Mouse (Mus musculus): ENCODE data around the gene Osbpl6. TPM values are rescaled to one million over a fixed set of nuclear protein-coding genes. Genes with fewer than 3 reads are reported as not detected.

Osbpl6 gene
- polyA plus RNA-seq, 1 experiment, result 7.1 TPM

DNA sequence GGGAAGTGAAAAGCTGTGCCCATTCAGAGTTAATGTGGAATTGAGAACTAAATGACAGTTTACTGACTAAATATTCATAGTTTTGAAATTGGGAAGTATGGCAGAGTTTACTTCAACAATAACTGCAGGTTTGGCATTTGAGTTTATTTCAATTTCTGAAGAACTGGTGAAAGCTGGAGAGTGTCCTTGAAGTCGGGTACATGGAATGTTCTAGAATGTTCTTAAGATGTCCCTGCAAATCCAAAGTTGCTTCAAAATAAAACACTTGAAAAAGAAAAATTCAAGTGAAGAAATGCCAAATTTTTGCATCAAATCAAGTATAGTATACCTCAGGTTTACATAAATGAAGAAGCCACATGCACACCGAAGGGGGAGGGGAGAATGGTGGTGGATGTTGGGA is 98.7 kb downstream of the Osbpl6 start:
- Histone ChIP-seq H3K36me3 (ENCODE audit: control insufficient read depth, insufficient read depth, low read length) (no peaks in the 10 kb centered on the region), H3K4me3 (ENCODE audit: control insufficient read depth, insufficient read depth, low read length) (no peak overlapping the region), H3K4me1 (replicated peaks; ENCODE audit: control insufficient read depth, insufficient read depth, low read length) (no peaks in the 10 kb centered on the region), H3K27ac (ENCODE audit: control insufficient read depth, insufficient read depth, low read length) (no peak overlapping the region), H3K27me3 (ENCODE audit: control insufficient read depth, insufficient read depth, low read length) (no peaks in the 10 kb centered on the region)
- DNase-seq, result no peak
- TF ChIP-seq CTCF (IDR thresholded peaks at IDR 0.05; ENCODE audit: borderline replicate concordance, control insufficient read depth, extremely low read depth, insufficient read depth, low read length, poor library complexity), result no peak
- TF ChIP-seq POLR2A (IDR thresholded peaks at IDR 0.05; ENCODE audit: control insufficient read depth, extremely low read depth, insufficient read depth, low read length, poor library complexity), result no peak
- 88% methylated on average over 2 of the region's 2 CpGs for WGBS

DNA sequence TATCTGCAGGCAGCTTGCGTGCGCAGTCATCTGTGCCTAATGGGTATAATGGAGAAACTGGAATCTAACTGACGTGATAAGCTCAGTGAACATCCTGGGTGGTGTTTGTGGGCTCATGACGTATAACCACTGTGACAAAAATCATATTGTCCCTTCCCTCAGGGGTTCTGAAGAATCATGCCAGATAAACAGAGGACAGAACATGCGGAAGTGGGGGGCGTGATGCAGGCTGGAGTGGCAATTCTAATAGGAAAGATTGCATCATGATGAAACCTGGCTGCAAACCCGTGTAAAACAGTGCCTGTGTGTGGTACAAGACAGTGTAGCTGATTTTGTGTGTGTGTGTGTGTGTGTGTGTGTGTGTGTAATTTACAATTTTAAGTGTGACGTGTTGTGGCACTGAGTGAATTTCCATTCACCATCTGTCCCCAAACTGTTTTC is 105.0 kb downstream of the Osbpl6 start:
- Histone ChIP-seq H3K27ac (ENCODE audit: control insufficient read depth, insufficient read depth, low read length) (no peak overlapping the region), H3K4me3 (ENCODE audit: control insufficient read depth, insufficient read depth, low read length) (no peak overlapping the region), H3K4me1 (replicated peaks; ENCODE audit: control insufficient read depth, insufficient read depth, low read length) (no peaks in the 10 kb centered on the region), H3K27me3 (ENCODE audit: control insufficient read depth, insufficient read depth, low read length) (no peaks in the 10 kb centered on the region), H3K36me3 (ENCODE audit: control insufficient read depth, insufficient read depth, low read length) (no peaks in the 10 kb centered on the region)
- no peak for DNase-seq
- TF ChIP-seq CTCF (IDR thresholded peaks at IDR 0.05; ENCODE audit: borderline replicate concordance, control insufficient read depth, extremely low read depth, insufficient read depth, low read length, poor library complexity) (no peak), POLR2A (IDR thresholded peaks at IDR 0.05; ENCODE audit: control insufficient read depth, extremely low read depth, insufficient read depth, low read length, poor library complexity) (no peak)
- WGBS, result 90% methylated on average over 8 of the region's 8 CpGs

- TF ChIP-seq POLR2A (IDR thresholded peaks at IDR 0.05; ENCODE audit: control insufficient read depth, extremely low read depth, insufficient read depth, low read length, poor library complexity) (no peak), CTCF (IDR thresholded peaks at IDR 0.05; ENCODE audit: borderline replicate concordance, control insufficient read depth, extremely low read depth, insufficient read depth, low read length, poor library complexity) (no peak)
- Histone ChIP-seq H3K4me1 (replicated peaks; ENCODE audit: control insufficient read depth, insufficient read depth, low read length) (no peaks in the 10 kb centered on the region), H3K27ac (ENCODE audit: control insufficient read depth, insufficient read depth, low read length) (no peak overlapping the region), H3K27me3 (ENCODE audit: control insufficient read depth, insufficient read depth, low read length) (no peaks in the 10 kb centered on the region), H3K36me3 (ENCODE audit: control insufficient read depth, insufficient read depth, low read length) (no peaks in the 10 kb centered on the region), H3K4me3 (ENCODE audit: control insufficient read depth, insufficient read depth, low read length) (no peak overlapping the region)
- DNase-seq, result no peak
- WGBS, result 96% methylated on average over 6 of the region's 6 CpGs
Observed at GRCm38 (mm10) chr2:76512133-76512532, 105.8 kb downstream of the Osbpl6 start.

GRCm38 (mm10) chr2:76512888-76513287 is 106.6 kb downstream of the Osbpl6 start:
- TF ChIP-seq POLR2A (IDR thresholded peaks at IDR 0.05; ENCODE audit: control insufficient read depth, extremely low read depth, insufficient read depth, low read length, poor library complexity) (no peak), CTCF (IDR thresholded peaks at IDR 0.05; ENCODE audit: borderline replicate concordance, control insufficient read depth, extremely low read depth, insufficient read depth, low read length, poor library complexity) (no peak)
- Histone ChIP-seq H3K4me1 (replicated peaks; ENCODE audit: control insufficient read depth, insufficient read depth, low read length) (no peaks in the 10 kb centered on the region), H3K27me3 (ENCODE audit: control insufficient read depth, insufficient read depth, low read length) (no peaks in the 10 kb centered on the region), H3K27ac (ENCODE audit: control insufficient read depth, insufficient read depth, low read length) (no peak overlapping the region), H3K4me3 (ENCODE audit: control insufficient read depth, insufficient read depth, low read length) (no peak overlapping the region), H3K36me3 (ENCODE audit: control insufficient read depth, insufficient read depth, low read length) (no peaks in the 10 kb centered on the region)
- 82% methylated on average over 6 of the region's 6 CpGs for WGBS
- no peak for DNase-seq

DNA sequence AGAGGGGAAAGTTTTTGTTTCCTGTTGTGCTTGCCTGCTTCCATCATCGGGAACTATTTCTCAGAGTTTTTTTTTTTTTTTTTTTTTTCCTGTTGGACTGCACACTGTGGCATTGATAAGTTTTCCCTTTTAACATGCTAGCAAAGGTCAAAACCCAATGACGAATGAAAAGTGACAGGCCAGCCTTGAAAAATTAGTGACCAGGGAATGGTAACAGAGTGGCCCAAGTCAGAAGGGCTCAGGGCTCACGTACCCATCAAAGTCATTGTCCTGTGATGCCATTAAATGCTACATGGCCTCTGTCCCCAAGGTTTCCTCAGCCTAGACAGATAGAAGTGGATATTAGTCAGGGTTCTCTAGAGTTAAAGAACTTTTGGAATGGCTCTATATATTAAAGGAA is 107.0 kb downstream of the Osbpl6 start:
- Histone ChIP-seq H3K36me3 (ENCODE audit: control insufficient read depth, insufficient read depth, low read length) (no peaks in the 10 kb centered on the region), H3K4me1 (replicated peaks; ENCODE audit: control insufficient read depth, insufficient read depth, low read length) (no peaks in the 10 kb centered on the region), H3K27me3 (ENCODE audit: control insufficient read depth, insufficient read depth, low read length) (no peaks in the 10 kb centered on the region), H3K4me3 (ENCODE audit: control insufficient read depth, insufficient read depth, low read length) (no peak overlapping the region), H3K27ac (ENCODE audit: control insufficient read depth, insufficient read depth, low read length) (no peak overlapping the region)
- TF ChIP-seq POLR2A (IDR thresholded peaks at IDR 0.05; ENCODE audit: control insufficient read depth, extremely low read depth, insufficient read depth, low read length, poor library complexity), result no peak
- TF ChIP-seq CTCF (IDR thresholded peaks at IDR 0.05; ENCODE audit: borderline replicate concordance, control insufficient read depth, extremely low read depth, insufficient read depth, low read length, poor library complexity), result no peak
- no peak for DNase-seq
- WGBS, result 87% methylated on average over 3 of the region's 3 CpGs

- H3K4me1 ChIP-seq (replicated peaks; ENCODE audit: control insufficient read depth, insufficient read depth, low read length), result no peaks in the 10 kb centered on the region
- no peak overlapping the region for H3K27ac ChIP-seq (ENCODE audit: control insufficient read depth, insufficient read depth, low read length)
- DNase-seq, result no peak
- TF ChIP-seq POLR2A (IDR thresholded peaks at IDR 0.05; ENCODE audit: control insufficient read depth, extremely low read depth, insufficient read depth, low read length, poor library complexity) (no peak), CTCF (IDR thresholded peaks at IDR 0.05; ENCODE audit: borderline replicate concordance, control insufficient read depth, extremely low read depth, insufficient read depth, low read length, poor library complexity) (no peak)
- H3K27me3 ChIP-seq (ENCODE audit: control insufficient read depth, insufficient read depth, low read length), result no peaks in the 10 kb centered on the region
- no peak overlapping the region for H3K4me3 ChIP-seq (ENCODE audit: control insufficient read depth, insufficient read depth, low read length)
- WGBS, result 96% methylated on average over 14 of the region's 14 CpGs
- no peaks in the 10 kb centered on the region for H3K36me3 ChIP-seq (ENCODE audit: control insufficient read depth, insufficient read depth, low read length)
Observed at GRCm38 (mm10) chr2:76517471-76517870, 111.2 kb downstream of the Osbpl6 start.

- 97% methylated on average over 5 of the region's 5 CpGs for WGBS
- Histone ChIP-seq H3K4me3 (ENCODE audit: control insufficient read depth, insufficient read depth, low read length) (no peak overlapping the region), H3K4me1 (replicated peaks; ENCODE audit: control insufficient read depth, insufficient read depth, low read length) (no peaks in the 10 kb centered on the region), H3K36me3 (ENCODE audit: control insufficient read depth, insufficient read depth, low read length) (no peaks in the 10 kb centered on the region), H3K27ac (ENCODE audit: control insufficient read depth, insufficient read depth, low read length) (no peak overlapping the region), H3K27me3 (ENCODE audit: control insufficient read depth, insufficient read depth, low read length) (no peaks in the 10 kb centered on the region)
- DNase-seq, result no peak
- no peak for TF ChIP-seq CTCF (IDR thresholded peaks at IDR 0.05; ENCODE audit: borderline replicate concordance, control insufficient read depth, extremely low read depth, insufficient read depth, low read length, poor library complexity)
- TF ChIP-seq POLR2A (IDR thresholded peaks at IDR 0.05; ENCODE audit: control insufficient read depth, extremely low read depth, insufficient read depth, low read length, poor library complexity), result no peak
Observed at GRCm38 (mm10) chr2:76518407-76519063, 112.2 kb downstream of the Osbpl6 start.

All from thymus, adult 2 months (tissue).